Mouse (Mus musculus): ENCODE measurements around the gene Taf5. TPM values are rescaled to one million over a fixed set of nuclear protein-coding genes. Genes with fewer than 3 reads are reported as not detected.

The Taf5 gene
- polyA plus RNA-seq (2012; rRNA removed) = 2.4 and 3.1 TPM in 2 replicates

DNA sequence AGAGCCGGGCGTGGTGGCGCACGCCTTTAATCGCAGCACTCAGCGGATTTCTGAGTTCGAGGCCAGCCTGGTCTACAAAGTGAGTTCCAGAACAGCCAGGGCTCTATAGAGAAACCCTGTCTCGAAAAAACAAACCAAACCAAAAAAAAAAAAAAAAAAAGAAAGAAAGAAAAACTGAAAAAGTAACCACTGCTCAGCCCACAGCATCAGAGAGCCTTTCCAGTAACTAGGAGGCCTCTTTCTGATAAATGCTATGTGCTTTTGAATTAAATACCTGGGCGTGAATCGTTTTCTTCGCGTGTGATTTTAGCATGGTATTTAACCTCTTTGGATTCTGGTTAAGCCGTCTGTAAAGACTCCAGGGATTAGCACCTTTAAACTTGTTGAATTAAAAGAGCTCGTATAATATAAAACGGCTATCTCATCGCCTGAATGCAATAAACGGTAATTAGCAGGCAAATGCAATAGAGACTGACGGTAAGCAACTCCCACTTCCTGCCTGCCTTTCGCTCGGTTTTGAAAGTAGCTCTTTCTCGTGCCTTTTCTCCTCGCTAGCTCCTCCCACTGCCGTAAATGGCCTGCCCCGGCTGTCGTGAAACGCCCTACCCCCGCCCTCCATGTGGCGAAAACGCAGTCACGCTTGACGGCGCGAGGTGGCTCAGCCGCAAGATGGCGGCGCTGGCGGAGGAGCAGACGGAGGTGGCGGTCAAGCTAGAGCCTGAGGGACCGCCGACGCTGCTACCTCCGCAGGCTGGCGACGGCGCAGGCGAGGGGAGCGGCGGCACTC is at the start of gene Taf5:
Taf5 (plus strand) TSS at position 651 of the 787 bp plus-strand sequence.
- TF ChIP-seq CTCF (IDR thresholded peaks at IDR 0.05; ENCODE audit: extremely low read depth, insufficient read depth, insufficient read length, insufficient replicate concordance) = 0 out of 2 replicates have a peak, but pooled peaks have one; percentile 3
- TF ChIP-seq POLR2A (IDR thresholded peaks at IDR 0.05; ENCODE audit: low read depth, low read length) = peak; percentile 97
- WGBS = 9% methylated on average over 49 of the region's 49 CpGs

DNA sequence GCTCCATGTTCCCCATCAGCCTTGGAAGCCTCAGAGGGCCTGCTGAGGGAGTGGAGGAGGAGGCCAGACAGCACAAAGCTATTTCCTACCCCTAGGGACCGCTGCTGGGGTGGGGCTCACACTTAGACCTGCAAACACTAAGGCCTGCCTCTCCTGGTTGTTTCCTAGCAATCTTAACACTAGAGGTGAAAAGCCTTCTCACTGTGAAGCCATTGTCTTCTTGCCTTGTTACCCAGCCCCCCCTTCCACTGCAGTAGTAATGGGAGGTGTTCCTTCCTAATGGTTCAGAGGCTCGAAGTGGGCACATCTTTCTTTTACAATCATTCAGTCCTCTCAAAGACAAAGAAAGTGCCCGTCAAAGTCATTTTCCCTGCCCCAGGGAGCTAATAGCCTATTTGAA is 49.7 kb upstream of the Taf5 start:
- no peak for DNase-seq (ENCODE audit: low read depth in 1 of 2, low spot score in 2 of 2)
- no peaks in the 10 kb centered on the region for H3K36me3 ChIP-seq (ENCODE audit: control insufficient read depth, insufficient read depth, low read length)
- 13% methylated on average over 3 of the region's 3 CpGs for WGBS
- H3K27me3 ChIP-seq (ENCODE audit: control insufficient read depth, insufficient read depth, low read length) = peaks cover 14% of the 10 kb centered on the region
- TF ChIP-seq CTCF (IDR thresholded peaks at IDR 0.05; ENCODE audit: extremely low read depth, insufficient read depth, insufficient read length, insufficient replicate concordance) (no peak), POLR2A (IDR thresholded peaks at IDR 0.05; ENCODE audit: low read depth, low read length) (no peak)
- H3K27ac ChIP-seq (ENCODE audit: insufficient read depth, low read length) = no peak overlapping the region
- no peak overlapping the region for H3K4me3 ChIP-seq (ENCODE audit: extremely low read depth, insufficient read depth, insufficient read length)
- peaks cover 11% of the 10 kb centered on the region for H3K4me1 ChIP-seq (ENCODE audit: control insufficient read depth, insufficient read depth, insufficient read length)

More for the DNA sequence above, at the start of gene Taf5:
- peak; percentile 96 to 98 for DNase-seq (ENCODE audit: low read depth in 1 of 2, low spot score in 2 of 2)
- peak within 1 kb of the TSS; percentile 94 for H3K27ac ChIP-seq (ENCODE audit: insufficient read depth, low read length)
- peaks cover 3% of the 10 kb centered on the region for H3K4me1 ChIP-seq (ENCODE audit: control insufficient read depth, insufficient read depth, insufficient read length)
- no peaks in the 10 kb centered on the region for H3K27me3 ChIP-seq (ENCODE audit: control insufficient read depth, insufficient read depth, low read length)
- peak within 1 kb of the TSS; percentile 98 for H3K4me3 ChIP-seq (ENCODE audit: extremely low read depth, insufficient read depth, insufficient read length)
- peaks cover 8% of the 10 kb centered on the region for H3K36me3 ChIP-seq (ENCODE audit: control insufficient read depth, insufficient read depth, low read length)

DNA sequence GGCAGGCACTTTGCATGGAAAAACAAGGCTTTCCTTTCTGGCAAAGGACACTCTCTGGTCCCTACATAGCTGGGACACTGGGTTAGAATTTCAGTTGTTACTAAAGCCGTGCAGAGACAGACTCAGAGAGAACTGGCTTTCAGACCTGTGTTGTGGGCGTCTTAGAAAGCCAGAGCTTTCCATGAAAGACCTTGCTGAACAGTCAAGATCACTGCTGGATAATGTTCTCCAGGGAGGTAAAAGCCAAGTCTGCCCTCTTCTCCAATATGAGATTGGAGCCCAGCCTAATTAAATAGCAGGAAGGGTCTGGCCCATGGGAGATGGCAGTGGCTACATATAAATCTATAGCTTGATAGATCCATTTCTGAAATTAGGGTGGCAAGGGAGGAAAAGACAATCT is 49.2 kb upstream of the Taf5 start:
- TF ChIP-seq POLR2A (IDR thresholded peaks at IDR 0.05; ENCODE audit: low read depth, low read length) (no peak), CTCF (IDR thresholded peaks at IDR 0.05; ENCODE audit: extremely low read depth, insufficient read depth, insufficient read length, insufficient replicate concordance) (no peak)
- 56% methylated on average over 2 of the region's 2 CpGs for WGBS
- peaks cover 14% of the 10 kb centered on the region for H3K27me3 ChIP-seq (ENCODE audit: control insufficient read depth, insufficient read depth, low read length)

DNA sequence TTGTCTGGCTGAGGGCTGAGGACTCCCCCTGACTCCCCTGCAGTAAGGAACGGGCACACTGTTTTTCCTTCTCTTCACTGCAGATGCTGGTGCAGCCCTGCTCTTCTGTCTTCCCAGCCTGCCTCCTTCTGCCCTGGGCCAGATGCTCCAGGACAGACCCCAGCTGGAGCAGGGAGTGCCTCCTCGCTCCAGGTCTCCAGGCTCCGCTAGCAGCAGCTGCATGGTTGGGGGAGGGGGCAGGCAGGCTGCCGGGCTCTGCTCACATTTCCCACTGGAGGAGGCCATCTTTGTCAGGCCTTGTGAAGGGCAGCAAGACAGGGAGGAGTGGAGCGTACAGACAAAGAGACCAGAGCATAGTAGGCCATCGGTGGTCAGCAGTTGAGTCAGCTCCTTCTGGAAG is 48.2 kb upstream of the Taf5 start:
- H3K36me3 ChIP-seq (ENCODE audit: control insufficient read depth, insufficient read depth, low read length) = no peaks in the 10 kb centered on the region
- no peak overlapping the region for H3K27ac ChIP-seq (ENCODE audit: insufficient read depth, low read length)
- H3K27me3 ChIP-seq (ENCODE audit: control insufficient read depth, insufficient read depth, low read length) = peaks cover 13% of the 10 kb centered on the region
- H3K4me3 ChIP-seq (ENCODE audit: extremely low read depth, insufficient read depth, insufficient read length) = no peak overlapping the region
- no peak for DNase-seq (ENCODE audit: low read depth in 1 of 2, low spot score in 2 of 2)
- TF ChIP-seq POLR2A (IDR thresholded peaks at IDR 0.05; ENCODE audit: low read depth, low read length) (no peak), CTCF (IDR thresholded peaks at IDR 0.05; ENCODE audit: extremely low read depth, insufficient read depth, insufficient read length, insufficient replicate concordance) (no peak)
- 53% methylated on average over 6 of the region's 6 CpGs for WGBS
- H3K4me1 ChIP-seq (ENCODE audit: control insufficient read depth, insufficient read depth, insufficient read length) = peaks cover 10% of the 10 kb centered on the region

More for the DNA sequence above, 49.2 kb upstream of the Taf5 start:
- H3K36me3 ChIP-seq (ENCODE audit: control insufficient read depth, insufficient read depth, low read length) = no peaks in the 10 kb centered on the region
- DNase-seq (ENCODE audit: low read depth in 1 of 2, low spot score in 2 of 2) = no peak
- no peak overlapping the region for H3K27ac ChIP-seq (ENCODE audit: insufficient read depth, low read length)
- H3K4me1 ChIP-seq (ENCODE audit: control insufficient read depth, insufficient read depth, insufficient read length) = peaks cover 11% of the 10 kb centered on the region
- no peak overlapping the region for H3K4me3 ChIP-seq (ENCODE audit: extremely low read depth, insufficient read depth, insufficient read length)

DNA sequence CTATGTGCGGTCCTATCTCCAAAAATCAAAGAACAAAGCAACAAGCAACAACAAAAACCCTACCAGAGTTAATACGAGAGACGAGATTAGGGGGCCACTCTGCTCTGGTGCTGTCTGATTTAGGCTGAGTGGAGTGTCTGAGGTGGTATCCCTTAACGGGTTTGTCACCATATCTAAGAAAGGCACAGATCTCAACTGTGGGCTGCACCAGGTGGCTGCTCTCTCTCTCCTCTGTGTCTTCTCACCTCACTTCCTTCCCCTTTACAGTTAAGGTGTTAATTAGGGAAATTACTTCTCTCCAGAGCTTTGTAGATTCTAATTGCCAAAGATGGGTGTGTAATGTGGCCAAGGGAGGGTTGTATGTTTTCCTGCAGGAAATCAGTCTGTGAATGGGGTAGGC is 44.8 kb upstream of the Taf5 start:
- no peak overlapping the region for H3K27ac ChIP-seq (ENCODE audit: insufficient read depth, low read length)
- no peak for TF ChIP-seq CTCF (IDR thresholded peaks at IDR 0.05; ENCODE audit: extremely low read depth, insufficient read depth, insufficient read length, insufficient replicate concordance)
- TF ChIP-seq POLR2A (IDR thresholded peaks at IDR 0.05; ENCODE audit: low read depth, low read length) = no peak
- H3K27me3 ChIP-seq (ENCODE audit: control insufficient read depth, insufficient read depth, low read length) = no peaks in the 10 kb centered on the region; the same call in 1 of the 2 replicates
- DNase-seq (ENCODE audit: low read depth in 1 of 2, low spot score in 2 of 2) = no peak
- WGBS = 55% methylated on average over 4 of the region's 4 CpGs
- no peaks in the 10 kb centered on the region for H3K4me1 ChIP-seq (ENCODE audit: control insufficient read depth, insufficient read depth, insufficient read length)
- no peaks in the 10 kb centered on the region for H3K36me3 ChIP-seq (ENCODE audit: control insufficient read depth, insufficient read depth, low read length)
- H3K4me3 ChIP-seq (ENCODE audit: extremely low read depth, insufficient read depth, insufficient read length) = no peak overlapping the region

- no peak for TF ChIP-seq CTCF (IDR thresholded peaks at IDR 0.05; ENCODE audit: extremely low read depth, insufficient read depth, insufficient read length, insufficient replicate concordance)
- TF ChIP-seq POLR2A (IDR thresholded peaks at IDR 0.05; ENCODE audit: low read depth, low read length) = no peak
- H3K36me3 ChIP-seq (ENCODE audit: control insufficient read depth, insufficient read depth, low read length) = no peaks in the 10 kb centered on the region
- no peak overlapping the region for H3K4me3 ChIP-seq (ENCODE audit: extremely low read depth, insufficient read depth, insufficient read length)
- WGBS = 83% methylated on average over 13 of the region's 13 CpGs
- no peaks in the 10 kb centered on the region for H3K27me3 ChIP-seq (ENCODE audit: control insufficient read depth, insufficient read depth, low read length)
- DNase-seq (ENCODE audit: low read depth in 1 of 2, low spot score in 2 of 2) = no peak
- no peak overlapping the region for H3K27ac ChIP-seq (ENCODE audit: insufficient read depth, low read length)
- H3K4me1 ChIP-seq (ENCODE audit: control insufficient read depth, insufficient read depth, insufficient read length) = no peaks in the 10 kb centered on the region
Observed at GRCm38 (mm10) chr19:47023546-47023945, 44.0 kb upstream of the Taf5 start.

- H3K27ac ChIP-seq (ENCODE audit: insufficient read depth, low read length) = no peak overlapping the region
- 89% methylated on average over 10 of the region's 10 CpGs for WGBS
- TF ChIP-seq POLR2A (IDR thresholded peaks at IDR 0.05; ENCODE audit: low read depth, low read length) = no peak
- no peak for TF ChIP-seq CTCF (IDR thresholded peaks at IDR 0.05; ENCODE audit: extremely low read depth, insufficient read depth, insufficient read length, insufficient replicate concordance)
Observed at GRCm38 (mm10) chr19:47024954-47025353, 42.6 kb upstream of the Taf5 start.

More at GRCm38 (mm10) chr19:47024954-47025353, 42.6 kb upstream of the Taf5 start:
- H3K36me3 ChIP-seq (ENCODE audit: control insufficient read depth, insufficient read depth, low read length) = no peaks in the 10 kb centered on the region
- no peak overlapping the region for H3K4me3 ChIP-seq (ENCODE audit: extremely low read depth, insufficient read depth, insufficient read length)
- no peak for DNase-seq (ENCODE audit: low read depth in 1 of 2, low spot score in 2 of 2)
- H3K4me1 ChIP-seq (ENCODE audit: control insufficient read depth, insufficient read depth, insufficient read length) = no peaks in the 10 kb centered on the region
- no peaks in the 10 kb centered on the region for H3K27me3 ChIP-seq (ENCODE audit: control insufficient read depth, insufficient read depth, low read length)

Data from spleen, adult 2 months (tissue).